Mouse (Mus musculus): ENCODE measurements around the gene Defb11. TPM values are rescaled to one million over a fixed set of nuclear protein-coding genes. Genes with fewer than 3 reads are reported as not detected.
"Not testable (repeated sequence)": the region's sequence is repeated elsewhere in the genome, so short reads cannot be mapped to it uniquely, and the experiment has no call there.

Defb11 gene
- total RNA-seq (2021): not detected
- polyA plus RNA-seq (2012; rRNA removed): not detected in 2 replicates
- long read RNA-seq: 0 reads

- H3K4me1 ChIP-seq (ENCODE audit: control insufficient read depth, insufficient read depth, low read length); H3K79me2 ChIP-seq (replicated peaks; ENCODE audit: control insufficient read depth, insufficient read depth, low read length); H3K36me3 ChIP-seq (ENCODE audit: control insufficient read depth, insufficient read depth, low read length); H3K27me3 ChIP-seq (ENCODE audit: control insufficient read depth, insufficient read depth, low read length); intact Hi-C loops (cut with DNase I); H3K9ac ChIP-seq (ENCODE audit: low read depth, low read length); DNase-seq; H3K4me3 ChIP-seq; H3K27ac ChIP-seq: not testable (repeated sequence)
Observed at GRCm38 (mm10) chr8:21906290-21906689, at the start of gene Defb11. TSS of gene Defb11 (minus strand) at chr8:21906412.

GRCm38 (mm10) chr8:21955321-21955720 is 49.1 kb upstream of the Defb11 start:
- H3K27ac ChIP-seq: no peak overlapping the region
- H3K4me1 ChIP-seq (ENCODE audit: control insufficient read depth, insufficient read depth, low read length): no peaks in the 10 kb centered on the region
- H3K27me3 ChIP-seq (ENCODE audit: control insufficient read depth, insufficient read depth, low read length): no peaks in the 10 kb centered on the region
- TF ChIP-seq CTCF (IDR thresholded peaks at IDR 0.05) (peak; percentile 71), EP300 (IDR thresholded peaks at IDR 0.05; ENCODE audit: insufficient read depth, low read depth, low read length) (no peak)
- no peak overlapping the region for H3K9ac ChIP-seq (ENCODE audit: low read depth, low read length)
- no peaks in the 10 kb centered on the region for H3K36me3 ChIP-seq (ENCODE audit: control insufficient read depth, insufficient read depth, low read length)
- H3K4me3 ChIP-seq: no peak overlapping the region
- DNase-seq: no peak
- H3K79me2 ChIP-seq (replicated peaks; ENCODE audit: control insufficient read depth, insufficient read depth, low read length): no peaks in the 10 kb centered on the region
- 5% methylated on average over 9 of the region's 9 CpGs for WGBS
- intact Hi-C loops (cut with DNase I): no loop called here

GRCm38 (mm10) chr8:21947311-21948017 is 41.3 kb upstream of the Defb11 start:
- 63% methylated on average over 9 of the region's 9 CpGs for WGBS
- H3K27ac ChIP-seq: no peak overlapping the region
- H3K9ac ChIP-seq (ENCODE audit: low read depth, low read length): no peak overlapping the region
- H3K4me3 ChIP-seq: no peak overlapping the region
- TF ChIP-seq CTCF (IDR thresholded peaks at IDR 0.05) (no peak), EP300 (IDR thresholded peaks at IDR 0.05; ENCODE audit: insufficient read depth, low read depth, low read length) (no peak), POLR2A (IDR thresholded peaks at IDR 0.05; ENCODE audit: insufficient read depth, low read depth, low read length) (no peak)
- intact Hi-C loops (cut with DNase I): no loop called here
- no peaks in the 10 kb centered on the region for H3K36me3 ChIP-seq (ENCODE audit: control insufficient read depth, insufficient read depth, low read length)
- H3K79me2 ChIP-seq (replicated peaks; ENCODE audit: control insufficient read depth, insufficient read depth, low read length): no peaks in the 10 kb centered on the region
- DNase-seq: no peak
- H3K4me1 ChIP-seq (ENCODE audit: control insufficient read depth, insufficient read depth, low read length): no peaks in the 10 kb centered on the region
- no peaks in the 10 kb centered on the region for H3K27me3 ChIP-seq (ENCODE audit: control insufficient read depth, insufficient read depth, low read length)

GRCm38 (mm10) chr8:21946462-21946861 is 40.2 kb upstream of the Defb11 start, which contains the start of gene Defb13:
TSS of gene Defb13 (plus strand) at chr8:21946762.
- 78% methylated on average over 6 of the region's 6 CpGs for WGBS
- Histone ChIP-seq H3K79me2 (replicated peaks; ENCODE audit: control insufficient read depth, insufficient read depth, low read length) (no peaks in the 10 kb centered on the region), H3K27me3 (ENCODE audit: control insufficient read depth, insufficient read depth, low read length) (no peaks in the 10 kb centered on the region), H3K4me3 (no peak within 1 kb of the TSS), H3K27ac (no peak within 1 kb of the TSS), H3K4me1 (ENCODE audit: control insufficient read depth, insufficient read depth, low read length) (no peaks in the 10 kb centered on the region), H3K36me3 (ENCODE audit: control insufficient read depth, insufficient read depth, low read length) (no peaks in the 10 kb centered on the region), H3K9ac (ENCODE audit: low read depth, low read length) (no peak within 1 kb of the TSS)
- no peak for DNase-seq
- intact Hi-C loops (cut with DNase I): no loop called here
- TF ChIP-seq CTCF (IDR thresholded peaks at IDR 0.05): no peak
- no peak for TF ChIP-seq EP300 (IDR thresholded peaks at IDR 0.05; ENCODE audit: insufficient read depth, low read depth, low read length)
- no peak for TF ChIP-seq POLR2A (IDR thresholded peaks at IDR 0.05; ENCODE audit: insufficient read depth, low read depth, low read length)

GRCm38 (mm10) chr8:21938052-21938451 is 31.8 kb upstream of the Defb11 start, which contains the start of gene Defb35:
TSS of gene Defb35 (plus strand) at chr8:21938352.
- H3K27me3 ChIP-seq (ENCODE audit: control insufficient read depth, insufficient read depth, low read length); H3K4me1 ChIP-seq (ENCODE audit: control insufficient read depth, insufficient read depth, low read length); H3K27ac ChIP-seq; H3K79me2 ChIP-seq (replicated peaks; ENCODE audit: control insufficient read depth, insufficient read depth, low read length); intact Hi-C loops (cut with DNase I); H3K9ac ChIP-seq (ENCODE audit: low read depth, low read length); H3K4me3 ChIP-seq; H3K36me3 ChIP-seq (ENCODE audit: control insufficient read depth, insufficient read depth, low read length); DNase-seq: not testable (repeated sequence)
- WGBS: 72% methylated on average over 4 of the region's 4 CpGs

- WGBS: 86% methylated on average over 6 of the region's 6 CpGs
- H3K36me3 ChIP-seq (ENCODE audit: control insufficient read depth, insufficient read depth, low read length): no peaks in the 10 kb centered on the region
- H3K4me3 ChIP-seq: no peak within 1 kb of the TSS
- TF ChIP-seq EP300 (IDR thresholded peaks at IDR 0.05; ENCODE audit: insufficient read depth, low read depth, low read length) (no peak), CTCF (IDR thresholded peaks at IDR 0.05) (no peak)
- no peak within 1 kb of the TSS for H3K9ac ChIP-seq (ENCODE audit: low read depth, low read length)
- intact Hi-C loops (cut with DNase I): no loop called here
- H3K4me1 ChIP-seq (ENCODE audit: control insufficient read depth, insufficient read depth, low read length): no peaks in the 10 kb centered on the region
- no peaks in the 10 kb centered on the region for H3K79me2 ChIP-seq (replicated peaks; ENCODE audit: control insufficient read depth, insufficient read depth, low read length)
- H3K27me3 ChIP-seq (ENCODE audit: control insufficient read depth, insufficient read depth, low read length): no peaks in the 10 kb centered on the region
- no peak within 1 kb of the TSS for H3K27ac ChIP-seq
- no peak for DNase-seq
Observed at GRCm38 (mm10) chr8:21932610-21933009, 26.4 kb upstream of the Defb11 start, which contains the start of gene Defb15. TSS of gene Defb15 (minus strand) at chr8:21932710.

GRCm38 (mm10) chr8:21930754-21931153 is 24.5 kb upstream of the Defb11 start:
- intact Hi-C loops (cut with DNase I): not testable (repeated sequence)
- 65% methylated on average over 3 of the region's 3 CpGs for WGBS

More at GRCm38 (mm10) chr8:21930754-21931153, 24.5 kb upstream of the Defb11 start:
- not testable (repeated sequence) for H3K4me1 ChIP-seq (ENCODE audit: control insufficient read depth, insufficient read depth, low read length); H3K4me3 ChIP-seq; DNase-seq; H3K79me2 ChIP-seq (replicated peaks; ENCODE audit: control insufficient read depth, insufficient read depth, low read length); H3K36me3 ChIP-seq (ENCODE audit: control insufficient read depth, insufficient read depth, low read length); H3K9ac ChIP-seq (ENCODE audit: low read depth, low read length); H3K27ac ChIP-seq; H3K27me3 ChIP-seq (ENCODE audit: control insufficient read depth, insufficient read depth, low read length)
